Mouse (Mus musculus) megakaryocyte-erythroid progenitor cell, adult 5-6 weeks (primary cell): ENCODE measurements around the gene Iqcf6. TPM values are rescaled to one million over a fixed set of nuclear protein-coding genes. Genes with fewer than 3 reads are reported as not detected.

Experiments used
- ATAC-seq: replicated peaks from 2 replicates; pipeline ENCODE4 v1.8.0; 2016; ENCODE audit warnings: mild to moderate bottlenecking, inconsistent platforms; ENCODE audit not compliant: severe bottlenecking, poor library complexity, low FRiP score, low TSS enrichment
- total RNA-seq, 2 experiments: library from RNA; stranded (forward) in 1 of 2; stranded (reverse) in 1 of 2; fragments of 200-1000, 215-1000 nt in 1 of 2; fragments of >200 nt in 1 of 2; fragmentation: Nextera tagmentation in 1 of 2; gene quantifications; 2 replicates each; pipeline ENCODE4 v1.2.3; 2014 to 2017

The Iqcf6 gene
- total RNA-seq, 2 experiments from 2014 or later: not detected

- ATAC-seq: peak; percentile 75
These were observed 29.7 kb downstream of the Iqcf6 start, which contains the start of gene Grm2 for GRCm38 (mm10) chr9:106655884-106656720. Grm2 (minus strand) TSS chr9:106656082.

DNA sequence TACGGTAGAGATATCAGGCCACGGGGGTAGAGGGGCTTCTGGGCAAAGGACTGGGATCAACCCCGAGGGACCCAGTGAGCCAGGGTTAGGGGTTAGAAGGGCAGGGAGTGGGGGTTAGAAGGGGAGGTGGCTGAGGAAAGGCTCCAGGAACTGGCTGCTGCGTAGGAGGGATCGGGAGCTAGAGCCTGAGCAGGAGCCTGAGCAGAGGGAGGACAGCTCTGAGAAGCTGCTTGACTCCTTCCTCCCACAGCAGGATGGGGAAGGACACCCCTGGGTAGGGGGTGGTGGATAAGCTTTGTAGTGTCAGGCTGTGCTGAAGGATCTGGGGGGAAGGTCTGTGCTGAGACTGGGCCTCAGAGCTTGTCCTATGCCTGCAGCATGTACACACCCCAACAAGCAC is 30.4 kb downstream of the Iqcf6 start:
- no peak for ATAC-seq

GRCm38 (mm10) chr9:106657592-106657991 is 31.2 kb downstream of the Iqcf6 start:
- ATAC-seq: no peak

- ATAC-seq: no peak
These were observed 33.1 kb downstream of the Iqcf6 start for GRCm38 (mm10) chr9:106659441-106659840.

DNA sequence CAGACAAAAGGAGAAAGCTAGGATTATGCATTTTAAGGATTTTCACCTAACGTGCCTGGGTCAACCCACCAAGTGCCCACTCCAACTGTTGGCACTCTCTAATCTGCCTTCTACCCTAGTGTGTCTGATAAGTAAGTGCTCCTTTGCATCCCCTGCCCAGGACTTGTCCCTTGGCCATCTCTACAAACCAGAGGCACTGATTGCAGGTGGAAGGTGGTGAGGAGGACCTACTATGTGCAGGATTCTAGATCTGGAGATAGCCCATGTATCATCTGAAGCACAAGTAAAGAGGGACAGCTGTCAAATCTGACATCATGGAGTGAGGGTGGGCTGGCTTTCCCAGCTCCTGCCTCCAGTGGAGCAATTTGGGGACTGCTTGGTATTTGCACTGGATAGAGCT is 33.6 kb downstream of the Iqcf6 start:
- no peak for ATAC-seq

GRCm38 (mm10) chr9:106663200-106663599 is 36.8 kb downstream of the Iqcf6 start:
- ATAC-seq: no peak

GRCm38 (mm10) chr9:106664433-106664832 is 38.1 kb downstream of the Iqcf6 start:
- ATAC-seq: no peak

DNA sequence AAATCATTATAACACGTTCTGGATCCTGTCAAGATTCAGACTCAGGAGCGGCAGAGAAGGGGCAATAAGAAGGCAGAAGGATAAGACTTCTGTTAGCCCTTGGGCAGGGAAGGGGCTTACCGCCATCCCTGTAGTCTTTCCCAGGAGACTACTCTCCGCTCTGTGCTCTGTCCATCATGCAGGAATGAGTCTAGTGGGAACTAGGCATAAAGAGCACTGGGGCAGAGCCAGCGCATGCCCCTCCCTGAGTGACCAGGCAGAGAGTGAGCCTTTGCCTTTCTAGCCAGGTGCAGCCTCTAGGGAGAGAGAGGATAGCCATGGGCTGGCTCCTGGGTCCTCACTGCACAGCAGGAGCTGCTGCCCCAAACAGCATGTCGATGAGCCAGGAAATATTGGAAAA is 38.5 kb downstream of the Iqcf6 start:
- no peak for ATAC-seq

- no peak for ATAC-seq
These were observed 47.5 kb downstream of the Iqcf6 start for GRCm38 (mm10) chr9:106673860-106674259.

DNA sequence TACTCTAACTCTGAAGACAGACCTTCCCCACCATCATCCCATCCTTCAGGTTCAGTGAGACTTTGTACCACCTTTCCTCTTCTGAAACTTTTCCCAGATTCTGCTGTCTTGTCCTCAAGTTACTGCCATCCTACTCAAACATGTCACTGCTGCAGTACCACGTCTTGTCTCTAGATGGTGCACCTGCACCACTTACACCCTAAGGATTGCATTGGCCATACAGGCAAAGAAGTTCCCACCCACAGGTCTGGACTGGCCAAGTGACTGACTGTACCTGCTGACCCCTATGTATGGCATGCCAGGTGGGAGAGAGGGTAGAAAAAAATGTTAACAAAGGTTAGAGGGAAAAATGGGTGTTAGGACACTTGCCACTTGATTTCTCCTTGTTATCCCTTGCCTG is 49.1 kb downstream of the Iqcf6 start:
- peak; percentile 76 for ATAC-seq

DNA sequence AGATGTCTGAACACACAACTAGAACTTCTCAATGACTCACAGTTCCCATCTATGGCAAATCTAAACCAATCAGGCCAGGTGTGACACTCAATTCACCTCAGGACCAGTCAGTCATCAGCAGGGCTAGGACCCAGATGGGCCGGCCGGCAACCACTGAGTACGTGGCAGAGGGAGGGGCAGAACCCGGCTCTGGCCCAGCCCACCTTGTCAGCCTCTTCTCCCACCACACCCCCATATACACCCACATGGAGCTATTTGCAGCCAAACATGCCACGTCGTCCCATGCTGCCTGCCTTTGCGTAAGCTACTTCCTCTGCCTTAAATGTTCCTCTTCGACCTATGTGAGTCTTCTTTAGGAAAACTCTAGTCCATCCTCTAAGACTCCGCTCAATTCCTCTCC is 49.6 kb downstream of the Iqcf6 start:
- ATAC-seq: 0 out of 2 replicates have a peak, but pooled peaks have one; percentile 3

- ATAC-seq: no peak
These were observed 50.2 kb downstream of the Iqcf6 start for GRCm38 (mm10) chr9:106676571-106676970.

Other genes with a start within 250 kb of the Iqcf6 start
- gene Rpl29, start 197.1 kb upstream of the Iqcf6 start, total RNA-seq (2014; fragmentation: Nextera tagmentation): 3,119 and 3,478 TPM in 2 replicates
- 1,796 and 2,125 TPM in 2 replicates for gene Rpl29, start 197.1 kb upstream of the Iqcf6 start, total RNA-seq (2017)
- gene Acy1, start 188.3 kb upstream of the Iqcf6 start, total RNA-seq (2014; fragmentation: Nextera tagmentation): 17.3 and 22.0 TPM in 2 replicates
- gene Acy1, start 188.3 kb upstream of the Iqcf6 start, total RNA-seq (2017): 20.9 and 22.4 TPM in 2 replicates
- gene Abhd14b, start 179.1 kb upstream of the Iqcf6 start, total RNA-seq (2014; fragmentation: Nextera tagmentation): 11.9 and 14.9 TPM in 2 replicates
- 3.6 and 4.9 TPM in 2 replicates for gene Abhd14b, start 179.1 kb upstream of the Iqcf6 start, total RNA-seq (2017)
- gene Abhd14a, start 178.9 kb upstream of the Iqcf6 start, total RNA-seq (2014; fragmentation: Nextera tagmentation): 40.5 and 56.0 TPM in 2 replicates
- 18.6 and 31.0 TPM in 2 replicates for gene Abhd14a, start 178.9 kb upstream of the Iqcf6 start, total RNA-seq (2017)
- gene Pcbp4, start 173.3 kb upstream of the Iqcf6 start, total RNA-seq (2014; fragmentation: Nextera tagmentation): 0.40 and 6.6 TPM in 2 replicates
- 0.30 and 0.89 TPM in 2 replicates for gene Pcbp4, start 173.3 kb upstream of the Iqcf6 start, total RNA-seq (2017)
- not detected in 2 replicates for gene Gpr62, start 160.6 kb upstream of the Iqcf6 start, total RNA-seq (2014; fragmentation: Nextera tagmentation)
- not detected in 2 replicates for gene Gpr62, start 160.6 kb upstream of the Iqcf6 start, total RNA-seq (2017)
- 57.3 and 80.8 TPM in 2 replicates for gene Rrp9, start 150.6 kb upstream of the Iqcf6 start, total RNA-seq (2014; fragmentation: Nextera tagmentation)
- gene Rrp9, start 150.6 kb upstream of the Iqcf6 start, total RNA-seq (2017): 80.0 and 82.4 TPM in 2 replicates
- gene Parp3, start 149.6 kb upstream of the Iqcf6 start, total RNA-seq (2014; fragmentation: Nextera tagmentation): 2.2 and 2.5 TPM in 2 replicates
- 2.0 and 4.2 TPM in 2 replicates for gene Parp3, start 149.6 kb upstream of the Iqcf6 start, total RNA-seq (2017)
- not detected in 2 replicates for gene Iqcf1, start 126.6 kb upstream of the Iqcf6 start, total RNA-seq (2014; fragmentation: Nextera tagmentation)
- not detected in 2 replicates for gene Iqcf1, start 126.6 kb upstream of the Iqcf6 start, total RNA-seq (2017)
- not detected in 2 replicates for gene Iqcf5, start 112.0 kb upstream of the Iqcf6 start, total RNA-seq (2014; fragmentation: Nextera tagmentation)
- gene Iqcf5, start 112.0 kb upstream of the Iqcf6 start, total RNA-seq (2017): not detected in 2 replicates
- not detected in 2 replicates for gene Iqcf3, start 65.0 kb upstream of the Iqcf6 start, total RNA-seq (2014; fragmentation: Nextera tagmentation)
- not detected in 2 replicates for gene Iqcf3, start 65.0 kb upstream of the Iqcf6 start, total RNA-seq (2017)
- not detected in 2 replicates for gene Iqcf4, start 55.6 kb upstream of the Iqcf6 start, total RNA-seq (2014; fragmentation: Nextera tagmentation)
- gene Iqcf4, start 55.6 kb upstream of the Iqcf6 start, total RNA-seq (2017): not detected in 2 replicates
- gene Grm2, start 29.5 kb downstream of the Iqcf6 start, total RNA-seq (2014; fragmentation: Nextera tagmentation): not detected in 2 replicates
- not detected in 2 replicates for gene Grm2, start 29.5 kb downstream of the Iqcf6 start, total RNA-seq (2017)
- 23.8 and 28.7 TPM in 2 replicates for gene Tex264, start 59.3 kb downstream of the Iqcf6 start, total RNA-seq (2014; fragmentation: Nextera tagmentation)
- gene Tex264, start 59.3 kb downstream of the Iqcf6 start, total RNA-seq (2017): 20.9 and 24.1 TPM in 2 replicates
- gene Rad54l2, start 162.6 kb downstream of the Iqcf6 start, total RNA-seq (2014; fragmentation: Nextera tagmentation): 15.9 and 22.7 TPM in 2 replicates
- gene Rad54l2, start 162.6 kb downstream of the Iqcf6 start, total RNA-seq (2017): 15.6 and 23.2 TPM in 2 replicates
- gene Dcaf1, start 195.3 kb downstream of the Iqcf6 start, total RNA-seq (2014; fragmentation: Nextera tagmentation): 106 and 135 TPM in 2 replicates
- gene Dcaf1, start 195.3 kb downstream of the Iqcf6 start, total RNA-seq (2017): 65.4 and 72.3 TPM in 2 replicates